Mouse (Mus musculus): ENCODE measurements around the gene 1700025G04Rik.

Gene 1700025G04Rik

DNA sequence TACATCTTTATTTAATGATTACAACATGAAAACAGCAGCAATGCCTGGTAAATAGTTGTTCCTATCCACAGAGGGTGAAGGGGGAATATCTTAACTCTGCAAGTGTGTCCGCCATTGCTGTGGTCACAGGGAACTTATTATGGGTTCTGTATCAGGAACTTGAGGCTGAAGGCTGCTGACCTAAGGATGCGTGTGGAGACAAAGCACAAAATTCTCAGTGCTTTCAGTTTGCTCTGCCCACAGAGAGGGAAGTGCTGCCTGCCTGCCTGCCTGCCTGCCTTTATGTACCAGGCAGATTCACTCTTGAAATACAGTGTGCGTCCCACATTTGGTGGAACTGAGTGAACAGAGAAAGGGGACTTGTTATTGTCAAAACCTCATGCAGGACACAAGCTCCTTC, 172.2 kb downstream of the 1700025G04Rik start:
- in situ Hi-C loops (cut with MboI; ENCODE audit: low sequenced_read_pairs): no loop called here

DNA sequence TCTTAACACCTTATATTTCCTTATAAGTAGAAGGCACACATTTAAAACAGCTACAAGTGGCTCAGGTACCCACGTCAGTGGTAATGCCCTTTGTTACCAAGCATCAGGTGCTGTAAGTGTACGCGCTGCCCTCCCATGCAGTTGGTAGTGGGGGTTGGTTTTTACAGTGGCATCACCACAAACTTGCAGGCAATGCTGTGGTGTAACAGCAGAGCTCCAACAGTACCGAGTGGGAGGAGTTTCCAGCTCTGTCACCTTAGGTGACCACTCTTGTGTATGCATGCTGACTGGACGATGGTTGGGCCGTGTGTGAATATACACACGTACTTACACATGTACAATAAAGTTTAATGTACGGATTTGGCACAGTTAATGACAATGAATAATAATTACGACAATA, 175.4 kb downstream of the 1700025G04Rik start:
- in situ Hi-C loops (cut with MboI; ENCODE audit: low sequenced_read_pairs): no loop called here

DNA sequence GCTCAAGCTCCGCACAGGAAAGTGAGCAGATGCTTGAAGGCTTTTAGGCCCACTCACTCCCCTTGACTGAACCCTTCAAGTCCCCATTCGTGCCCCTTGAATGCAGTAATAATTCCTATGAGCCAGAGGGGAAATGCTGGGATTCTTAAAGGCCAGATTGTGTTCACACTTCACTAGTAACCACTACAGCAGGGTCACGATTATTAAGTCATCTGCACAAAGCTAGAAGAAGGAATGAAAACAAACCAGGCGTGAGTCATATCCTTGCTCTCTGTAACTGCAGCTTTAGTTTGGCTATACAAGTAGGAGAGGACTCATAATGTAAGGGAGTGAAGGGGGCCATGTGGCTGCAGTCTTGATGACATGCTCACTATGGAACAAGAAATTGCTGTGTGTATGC, 182.9 kb downstream of the 1700025G04Rik start:
- in situ Hi-C loops (cut with MboI; ENCODE audit: low sequenced_read_pairs): no loop called here

DNA sequence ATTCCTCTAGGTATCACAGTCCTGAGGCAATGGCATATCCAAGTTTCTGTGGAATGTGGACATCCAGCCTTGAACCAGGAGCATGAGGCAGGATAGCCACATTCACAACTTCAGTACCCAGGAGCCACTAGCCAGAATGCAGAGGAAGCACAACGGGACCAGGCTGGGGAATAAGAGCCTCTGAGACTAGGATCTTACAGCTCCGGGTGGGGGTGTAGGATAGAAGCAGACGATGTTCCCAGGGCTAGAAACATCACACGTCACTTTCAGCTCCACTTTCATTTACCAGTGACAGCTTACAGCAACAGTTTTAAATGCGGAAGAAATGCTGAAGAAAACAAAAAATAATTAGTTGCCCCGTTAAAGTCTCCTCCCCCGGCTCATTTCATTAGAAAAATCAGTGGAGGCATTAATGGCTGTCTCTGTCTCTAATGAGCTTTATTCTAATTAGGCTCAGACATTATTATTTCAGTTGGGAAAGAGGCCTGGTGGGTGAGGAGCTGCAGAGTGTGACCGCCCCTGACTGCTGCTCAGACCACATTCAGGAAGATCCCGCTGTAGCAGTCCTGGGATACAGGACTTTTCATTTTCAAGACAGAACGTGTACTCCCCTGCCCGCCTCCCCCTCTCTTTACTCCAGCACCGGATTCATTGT, 189.1 kb downstream of the 1700025G04Rik start:
- in situ Hi-C loops (cut with MboI; ENCODE audit: low sequenced_read_pairs): no loop called here

DNA sequence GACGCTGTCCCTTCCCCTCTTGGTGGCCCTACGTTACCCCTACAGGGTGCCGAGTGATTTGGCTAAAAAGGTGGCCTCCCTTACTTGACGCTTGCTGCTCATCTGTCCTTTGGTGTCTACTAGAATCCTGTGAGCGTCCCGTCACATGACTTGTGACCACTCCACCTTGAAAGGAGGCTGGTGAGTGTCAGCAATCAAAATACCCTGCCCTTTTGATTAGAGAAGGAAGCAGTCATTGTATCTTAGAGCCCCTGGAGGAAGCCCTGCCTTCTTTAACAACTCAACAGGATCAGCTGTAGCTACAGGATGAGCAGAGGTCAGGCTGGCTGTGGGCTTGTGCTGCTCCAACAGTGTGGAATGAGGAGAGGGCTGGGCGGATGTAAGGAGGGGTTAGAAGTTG, 190.0 kb downstream of the 1700025G04Rik start:
- in situ Hi-C loops (cut with MboI; ENCODE audit: low sequenced_read_pairs): no loop called here

DNA sequence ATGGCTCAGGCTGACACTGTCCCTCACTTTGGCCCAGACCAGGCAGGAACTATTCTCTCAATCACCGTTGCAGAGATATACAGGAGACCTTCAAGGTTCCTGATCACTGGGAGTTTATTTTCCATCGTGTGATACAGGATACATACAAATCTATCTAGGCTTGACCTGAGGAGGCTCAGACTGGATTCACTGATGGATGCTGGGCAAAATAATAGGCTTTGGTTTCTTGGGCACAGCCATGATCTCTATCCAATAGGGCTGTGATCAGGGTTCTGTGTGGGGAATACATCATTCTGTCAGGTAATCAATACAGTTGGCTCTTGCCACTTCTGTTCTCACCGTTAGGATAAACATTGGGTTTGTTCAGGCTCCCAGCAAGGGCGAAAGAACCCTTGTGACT, 194.5 kb downstream of the 1700025G04Rik start:
- in situ Hi-C loops (cut with MboI; ENCODE audit: low sequenced_read_pairs): no loop called here

DNA sequence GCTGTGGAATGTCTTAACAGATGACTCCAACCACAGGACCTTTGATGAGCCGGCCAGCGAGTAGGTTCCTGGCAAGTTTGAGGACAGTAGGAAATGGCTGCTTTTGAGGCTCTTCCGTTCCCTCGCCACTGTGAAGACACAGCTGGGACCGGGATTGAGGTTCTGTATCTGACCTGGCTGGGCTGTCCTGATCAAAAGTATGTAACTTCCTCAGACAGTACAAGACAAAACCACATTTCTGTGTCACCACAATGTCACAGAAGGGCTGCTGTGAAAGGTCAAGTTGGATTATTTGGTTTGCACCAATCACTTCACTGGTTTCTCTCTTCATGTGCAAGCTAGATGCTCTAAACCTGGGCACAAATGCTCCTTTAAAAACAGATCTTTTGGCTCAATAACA, 195.9 kb downstream of the 1700025G04Rik start:
- in situ Hi-C loops (cut with MboI; ENCODE audit: low sequenced_read_pairs): no loop called here

DNA sequence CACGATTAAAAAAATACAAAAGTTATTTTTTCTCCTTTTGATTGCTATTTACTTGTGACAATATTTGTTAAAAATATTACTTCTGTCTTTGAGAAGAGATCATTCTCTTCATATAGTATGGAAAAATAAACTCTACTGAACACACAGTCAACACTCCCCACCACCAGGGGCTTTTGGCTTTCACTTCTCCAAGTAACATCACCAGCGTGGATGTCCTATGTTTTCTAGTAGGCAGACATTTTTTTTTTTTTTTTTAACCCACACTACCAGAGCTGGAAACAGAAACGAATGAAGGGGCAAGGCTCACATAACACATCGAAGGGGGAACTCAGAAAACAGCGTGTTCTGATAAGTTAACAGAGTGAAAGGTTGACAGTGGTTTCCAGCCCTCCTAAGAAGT, 197.9 kb downstream of the 1700025G04Rik start:
- in situ Hi-C loops (cut with MboI; ENCODE audit: low sequenced_read_pairs): no loop called here

DNA sequence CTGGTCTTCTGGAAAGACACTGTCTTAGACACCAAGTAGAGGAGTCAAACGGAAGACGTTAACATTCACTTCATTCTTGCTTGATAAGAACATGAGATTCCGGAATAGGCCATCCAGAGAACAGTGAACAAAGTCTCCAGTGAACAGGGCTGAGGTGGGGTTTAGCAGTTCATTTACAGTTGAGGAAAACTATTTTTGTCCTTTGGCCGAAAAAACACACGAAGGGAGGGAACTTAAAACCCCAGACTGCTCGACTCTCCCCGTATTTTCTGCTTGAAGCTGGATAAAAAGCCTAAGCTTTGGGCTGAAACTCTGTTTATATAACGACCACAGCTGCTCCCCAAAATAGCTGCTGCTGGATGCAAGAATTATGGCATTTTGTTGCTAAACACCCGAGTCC, 198.7 kb downstream of the 1700025G04Rik start:
- in situ Hi-C loops (cut with MboI; ENCODE audit: low sequenced_read_pairs): no loop called here

DNA sequence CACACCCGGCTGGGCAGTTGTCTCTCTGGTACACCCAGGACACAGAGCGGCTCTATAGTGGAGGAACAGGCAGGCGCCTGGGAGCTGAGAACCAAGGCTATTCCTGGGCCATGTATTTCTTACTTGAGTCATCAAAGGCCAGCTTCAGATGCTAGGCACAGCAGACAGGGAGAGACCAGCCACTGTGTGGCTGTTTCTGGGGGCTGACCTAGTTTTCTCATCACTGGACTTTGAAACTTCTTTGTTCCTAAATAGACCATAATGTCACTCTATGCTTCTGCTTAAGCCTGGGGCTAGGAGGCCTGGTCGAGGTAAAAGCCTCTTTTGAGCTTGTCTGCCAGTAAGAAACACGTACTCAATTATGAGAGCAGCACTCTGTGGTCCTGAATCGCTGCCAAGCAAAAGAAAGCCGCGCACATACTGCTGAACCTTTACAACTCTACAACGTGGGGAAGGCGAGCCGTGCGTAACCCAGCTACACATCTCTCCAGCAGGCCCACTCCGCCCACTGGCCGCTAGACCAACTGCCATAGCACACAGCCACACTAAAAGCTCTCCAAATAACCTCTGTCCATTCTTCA, 199.8 kb downstream of the 1700025G04Rik start:
- in situ Hi-C loops (cut with MboI; ENCODE audit: low sequenced_read_pairs): no loop called here

DNA sequence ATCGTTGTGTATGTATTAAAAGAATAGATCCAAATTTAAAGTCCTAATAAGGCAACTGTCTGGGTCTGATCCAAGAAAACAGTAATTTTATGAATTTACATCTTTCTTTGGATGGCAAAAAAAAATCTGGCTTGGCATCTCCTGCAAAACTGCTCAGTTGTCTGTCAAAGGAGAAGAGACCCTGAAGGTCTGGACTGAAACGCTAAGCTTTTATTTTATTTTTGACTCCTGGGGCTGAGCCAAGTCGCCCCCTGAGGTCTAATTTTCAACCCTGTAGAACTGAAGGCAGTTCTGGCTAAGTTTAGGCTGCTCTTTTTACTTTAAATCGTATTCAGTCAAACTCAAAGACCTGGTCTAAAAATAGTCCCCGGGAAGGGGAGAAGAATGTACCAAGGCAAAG, 202.3 kb downstream of the 1700025G04Rik start:
- in situ Hi-C loops (cut with MboI; ENCODE audit: low sequenced_read_pairs): no loop called here

DNA sequence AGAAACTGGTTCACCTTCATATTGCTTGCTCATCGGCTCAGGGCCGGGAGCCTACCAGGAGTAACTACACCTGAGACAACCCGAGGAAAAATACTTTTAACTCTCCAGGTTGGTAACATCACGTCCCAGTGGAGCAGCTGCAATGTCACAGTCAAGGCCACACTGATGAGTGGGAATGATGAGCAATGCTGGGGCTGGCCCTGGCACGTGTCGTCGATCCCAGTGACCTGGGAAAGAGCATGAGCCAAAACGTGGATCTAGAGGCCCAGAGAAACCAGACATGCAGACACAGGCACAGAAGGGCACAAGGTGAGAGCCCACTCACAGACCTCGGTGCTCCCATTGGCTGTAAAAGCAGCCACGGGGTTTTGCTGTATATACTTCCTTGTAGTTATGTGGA, 202.8 kb downstream of the 1700025G04Rik start:
- in situ Hi-C loops (cut with MboI; ENCODE audit: low sequenced_read_pairs): no loop called here

DNA sequence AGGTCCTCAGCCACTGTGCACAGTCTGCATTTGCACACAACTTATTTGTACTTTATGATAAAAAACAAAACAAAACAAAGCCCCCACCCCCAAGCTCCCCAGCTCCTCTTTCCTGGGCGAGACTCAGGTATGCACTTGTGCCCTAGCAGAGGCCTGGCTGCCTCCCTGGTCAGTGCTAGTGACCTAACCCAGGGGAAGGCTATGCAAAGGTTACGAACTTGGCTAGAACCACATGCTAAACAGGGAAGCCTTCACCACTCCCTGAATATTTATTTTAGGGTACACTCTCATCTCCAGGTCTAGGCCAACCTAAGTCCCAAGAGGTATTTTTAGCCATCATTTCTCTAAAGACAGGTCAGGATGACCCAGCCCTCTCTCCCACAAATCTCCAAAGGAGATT, 203.8 kb downstream of the 1700025G04Rik start:
- in situ Hi-C loops (cut with MboI; ENCODE audit: low sequenced_read_pairs): no loop called here

DNA sequence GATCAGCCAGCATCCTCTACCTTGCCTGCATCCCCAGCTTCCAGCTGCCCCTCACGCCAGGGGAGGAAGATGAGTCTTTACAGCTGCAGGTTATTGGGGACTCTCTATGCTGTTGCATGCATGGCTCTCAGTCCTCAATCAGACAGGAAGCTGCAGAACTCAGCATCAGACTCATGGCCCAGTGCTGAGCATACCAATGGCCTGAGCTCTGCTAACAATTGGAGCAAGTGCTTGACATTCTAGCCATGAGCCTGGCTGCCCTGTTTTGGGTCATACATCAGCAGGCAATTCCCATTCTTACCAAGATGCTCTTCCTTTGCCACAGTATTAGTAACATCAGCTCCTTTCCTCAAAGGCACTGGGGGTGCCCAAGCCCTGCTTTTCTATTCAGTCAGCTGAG, 208.7 kb downstream of the 1700025G04Rik start:
- in situ Hi-C loops (cut with MboI; ENCODE audit: low sequenced_read_pairs): no loop called here

DNA sequence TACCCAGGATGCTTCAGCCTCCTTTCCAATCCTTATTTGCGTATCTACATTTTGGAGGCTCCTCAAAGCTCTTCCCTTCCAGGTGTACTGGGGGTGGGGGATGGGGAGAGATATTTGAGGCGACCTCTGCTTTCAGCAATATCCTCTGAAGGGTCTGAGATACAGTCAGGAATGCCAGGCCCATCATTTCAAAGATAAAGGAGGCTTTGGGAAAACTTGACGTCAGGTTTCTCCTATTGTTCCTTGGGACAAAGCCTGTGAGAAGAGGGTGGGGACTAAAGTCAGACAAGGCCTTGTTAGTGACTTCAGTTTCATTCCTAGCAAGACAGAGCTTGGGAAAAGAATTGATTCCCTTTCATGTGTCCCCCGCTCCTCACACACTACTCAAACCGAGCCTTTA, 209.2 kb downstream of the 1700025G04Rik start:
- in situ Hi-C loops (cut with MboI; ENCODE audit: low sequenced_read_pairs): no loop called here

DNA sequence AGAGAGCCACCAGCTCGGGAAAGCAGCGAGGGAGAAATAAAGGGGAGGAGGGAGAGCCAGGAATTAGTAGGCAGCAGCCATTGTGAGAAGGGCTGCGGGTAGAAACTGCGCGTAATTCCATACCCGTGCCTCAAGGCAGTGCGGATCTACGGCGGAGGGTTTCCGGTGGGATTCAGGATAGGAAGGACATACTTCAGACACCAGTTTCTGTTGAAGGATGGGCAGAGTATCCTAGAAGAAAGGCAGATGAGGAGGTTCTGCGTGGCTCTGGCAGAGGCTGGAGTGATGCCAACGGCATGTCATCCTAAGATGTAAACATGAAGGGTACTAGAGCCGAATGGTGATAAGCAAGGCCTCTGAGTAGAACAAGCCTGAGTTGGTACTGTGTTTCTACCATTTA, 210.0 kb downstream of the 1700025G04Rik start:
- in situ Hi-C loops (cut with MboI; ENCODE audit: low sequenced_read_pairs): no loop called here

DNA sequence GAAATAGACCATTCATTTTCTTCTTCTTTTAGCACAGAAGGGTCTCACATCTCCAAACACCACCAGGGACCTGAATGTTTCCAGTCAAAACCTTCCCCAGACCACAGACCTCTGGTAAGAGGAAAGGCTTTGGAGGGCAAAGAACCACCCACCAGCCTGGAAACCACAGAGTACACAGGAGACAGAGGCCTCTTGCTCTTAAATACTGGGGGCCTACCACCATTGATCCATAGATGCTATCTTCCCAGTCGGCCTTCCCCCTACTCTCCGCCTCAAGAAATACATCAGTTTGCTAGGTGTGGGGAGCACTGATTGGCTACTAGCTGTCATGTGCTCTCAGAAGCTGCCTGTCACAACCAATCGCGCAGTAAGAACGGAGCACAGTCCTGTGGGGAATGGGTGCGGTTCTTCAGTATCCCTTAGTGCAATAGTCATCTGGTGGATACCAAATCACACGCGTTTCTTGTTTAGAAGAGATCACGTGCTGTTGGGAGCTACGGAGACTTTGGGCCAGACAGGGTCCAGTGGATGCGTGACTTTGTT, 210.5 kb downstream of the 1700025G04Rik start:
- in situ Hi-C loops (cut with MboI; ENCODE audit: low sequenced_read_pairs): no loop called here

DNA sequence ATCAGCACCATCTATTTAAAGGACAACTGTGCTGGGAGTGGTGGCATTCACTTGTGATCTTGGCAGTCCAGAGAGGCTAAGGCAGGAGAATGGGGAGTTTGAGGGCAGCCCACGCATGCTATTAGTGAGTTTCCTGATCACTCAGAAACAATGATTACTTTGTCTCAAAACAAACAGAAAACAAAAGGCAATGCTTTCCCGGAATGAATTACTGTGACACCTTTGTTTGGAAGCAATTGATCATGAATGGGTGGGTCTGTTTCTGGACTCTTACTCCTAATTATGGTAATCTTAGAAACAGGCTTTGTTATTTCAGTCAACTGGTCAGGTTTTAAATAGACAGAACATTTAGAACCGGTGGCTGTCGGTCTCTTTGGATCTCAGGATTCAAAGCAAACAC, 211.5 kb downstream of the 1700025G04Rik start:
- in situ Hi-C loops (cut with MboI; ENCODE audit: low sequenced_read_pairs): no loop called here

DNA sequence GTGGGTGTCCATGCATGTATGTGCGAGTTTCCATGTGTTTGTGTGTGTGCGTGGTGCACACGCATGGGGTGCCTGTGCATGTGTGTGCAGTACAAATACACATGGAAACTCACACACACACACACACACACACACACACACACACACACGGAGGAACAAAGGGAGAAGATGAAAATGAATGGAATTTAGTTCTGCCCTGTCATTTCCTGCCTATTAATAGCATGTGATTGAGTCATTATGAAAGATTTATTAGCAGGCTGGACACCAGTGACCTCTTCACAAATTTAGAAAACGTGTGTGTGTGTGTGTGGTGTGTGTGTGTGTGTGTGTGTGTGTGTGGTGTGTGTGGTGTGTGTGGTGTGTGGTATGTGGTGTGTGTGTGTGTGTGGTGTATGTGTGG, 217.0 kb downstream of the 1700025G04Rik start:
- in situ Hi-C loops (cut with MboI; ENCODE audit: low sequenced_read_pairs): no loop called here

DNA sequence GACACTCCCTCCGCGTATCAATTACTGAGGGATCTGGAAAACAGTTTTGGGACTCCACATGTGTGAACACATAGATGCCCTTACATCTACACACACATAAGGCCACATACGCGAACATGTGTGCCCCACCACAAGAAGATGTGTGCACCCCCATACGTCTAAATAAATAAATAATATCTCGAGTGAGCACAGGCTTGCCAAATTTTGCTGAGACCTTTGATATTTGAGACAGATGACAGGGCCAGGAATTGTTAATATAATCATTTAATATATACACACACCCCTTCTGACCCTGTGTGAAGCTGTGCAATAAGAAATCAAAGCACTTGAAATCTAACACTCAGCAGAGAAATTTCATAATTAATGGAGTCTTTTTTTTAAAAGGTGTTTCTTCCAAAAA, 225.6 kb downstream of the 1700025G04Rik start:
- in situ Hi-C loops (cut with MboI; ENCODE audit: low sequenced_read_pairs): no loop called here

DNA sequence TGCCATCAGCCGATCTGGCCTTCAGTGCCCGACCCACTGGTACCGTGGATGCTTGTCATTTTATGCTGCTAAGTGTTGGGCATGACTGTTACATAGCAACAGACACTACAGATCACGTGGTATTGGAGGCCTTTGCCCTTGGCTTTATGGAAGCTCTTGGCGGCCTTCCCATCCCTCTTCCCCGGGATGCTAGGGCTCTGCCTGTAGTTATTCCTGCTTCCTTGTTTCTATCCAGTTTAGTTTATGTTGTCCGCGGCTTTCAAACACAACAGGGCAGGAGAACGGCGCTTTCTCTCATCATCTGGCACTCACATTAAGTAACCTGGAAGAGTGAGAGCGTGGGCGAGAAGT, 226.2 kb downstream of the 1700025G04Rik start:
- in situ Hi-C loops (cut with MboI; ENCODE audit: low sequenced_read_pairs): no loop called here

DNA sequence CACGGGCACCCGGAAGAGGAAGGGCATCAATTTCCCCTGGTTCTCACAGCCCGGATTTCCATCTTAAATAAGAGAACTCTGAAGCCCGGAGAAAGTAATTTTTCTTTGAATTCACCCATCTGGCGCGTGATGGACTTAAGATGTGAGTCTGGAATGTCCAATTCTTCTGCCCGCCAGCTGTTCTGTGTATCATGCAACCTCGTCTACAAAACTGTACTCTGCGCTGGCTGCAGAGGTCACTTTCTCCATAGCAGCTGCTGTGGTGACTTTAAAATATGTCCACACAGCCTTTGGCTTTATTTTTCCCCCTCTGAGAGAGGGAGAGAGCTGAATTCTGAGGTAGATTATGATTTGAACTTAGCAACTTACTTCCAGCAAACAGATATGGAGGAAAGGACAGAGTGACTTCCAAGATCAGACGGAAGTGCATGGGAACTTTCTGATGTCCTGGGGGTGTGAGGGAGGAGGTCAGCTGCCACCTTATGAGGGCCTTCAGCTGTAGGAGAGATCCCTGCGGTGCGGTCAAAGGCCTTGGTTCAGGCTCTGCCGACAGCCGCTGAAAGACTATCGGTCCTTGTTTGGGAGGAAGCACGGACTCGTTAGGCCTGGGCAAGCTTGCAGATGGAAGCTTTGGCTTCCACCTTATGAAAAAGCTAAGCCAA, 226.7 kb downstream of the 1700025G04Rik start:
- in situ Hi-C loops (cut with MboI; ENCODE audit: low sequenced_read_pairs): no loop called here
